In genomic region chr16:33063267-33063666, GRCm38 (mm10) we compare ENCODE assay signal across 8 mouse cellular contexts. TPM values are rescaled to one million over a fixed set of nuclear protein-coding genes. Genes with fewer than 3 reads are reported as not detected.
DNase-seq lines count a peak whose midpoint lies in the region; ATAC-seq lines count a peak whose summit lies in the region.

No protein-coding gene starts in this region.

- H3K4me2 ChIP-seq in kidney, embryonic 16.5 days (replicated peaks; ENCODE audit: low read depth, low read length): peak overlapping the region; percentile 80
- H3K4me2 ChIP-seq in midbrain, embryonic 12.5 days (replicated peaks): peak overlapping the region; percentile 79

- no peak for ATAC-seq in kidney, embryonic 16.5 days (ENCODE audit: low FRiP score, low TSS enrichment)
- no peak for ATAC-seq in midbrain, embryonic 12.5 days (ENCODE audit: low FRiP score, low read depth)

- H3K4me1 ChIP-seq in kidney, embryonic 16.5 days (ENCODE audit: insufficient read depth, low read length): peaks cover 25% of the 10 kb centered on the region
- peaks cover 41% of the 10 kb centered on the region for H3K4me1 ChIP-seq in hindbrain, embryonic 10.5 days (replicated peaks)
- peaks cover 36% of the 10 kb centered on the region for H3K4me1 ChIP-seq in midbrain, embryonic 12.5 days

- H3K27me3 ChIP-seq in kidney, embryonic 16.5 days (ENCODE audit: insufficient read depth, low read length): no peaks in the 10 kb centered on the region
- no peaks in the 10 kb centered on the region for H3K27me3 ChIP-seq in hindbrain, embryonic 10.5 days (ENCODE audit: insufficient read depth, poor library complexity, severe bottlenecking)
- no peaks in the 10 kb centered on the region for H3K27me3 ChIP-seq in midbrain, embryonic 12.5 days

- H3K4me3 ChIP-seq in kidney, embryonic 16.5 days (ENCODE audit: low read length): peak overlapping the region; percentile 61
- peak overlapping the region; percentile 92 for H3K4me3 ChIP-seq in hindbrain, embryonic 10.5 days
- H3K4me3 ChIP-seq in midbrain, embryonic 12.5 days: peak overlapping the region; percentile 90

- peaks cover 30% of the 10 kb centered on the region for H3K36me3 ChIP-seq in kidney, embryonic 16.5 days (ENCODE audit: insufficient read depth, low read length)
- peaks cover 53% of the 10 kb centered on the region for H3K36me3 ChIP-seq in hindbrain, embryonic 10.5 days
- peaks cover 45% of the 10 kb centered on the region for H3K36me3 ChIP-seq in midbrain, embryonic 12.5 days

- H3K9me3 ChIP-seq in kidney, embryonic 16.5 days (ENCODE audit: low read length): no peaks in the 10 kb centered on the region
- no peaks in the 10 kb centered on the region for H3K9me3 ChIP-seq in hindbrain, embryonic 10.5 days
- H3K9me3 ChIP-seq in midbrain, embryonic 12.5 days: no peaks in the 10 kb centered on the region

- H3K9ac ChIP-seq in kidney, embryonic 16.5 days (replicated peaks; ENCODE audit: low read length): peak overlapping the region; percentile 65
- H3K9ac ChIP-seq in midbrain, embryonic 12.5 days (replicated peaks): peak overlapping the region; percentile 87

- intact Hi-C loops in gastrocnemius, postnatal 14 days (cut with DNase I; ENCODE audit: low total_unique reads): no loop called here

- 31% methylated on average over 7 of the region's 7 CpGs for WGBS in kidney, embryonic 16.5 days
- WGBS in hindbrain, embryonic 10.5 days: 35% methylated on average over 7 of the region's 7 CpGs
- WGBS in midbrain, embryonic 12.5 days: 28% methylated on average over 7 of the region's 7 CpGs

- no peak for DNase-seq in kidney, postnatal 14 days
- peak; percentile 22 for DNase-seq in brain, adult 2 months (ENCODE audit: low read depth, low spot score)
- no peak for DNase-seq in hindbrain, embryonic 10.5 days (ENCODE audit: low spot score)
- DNase-seq in spleen, postnatal 14 days (ENCODE audit: low spot score in 2 of 2): no peak
- no peak for DNase-seq in cerebellum, postnatal 36 days
- no peak for DNase-seq in gastrocnemius, postnatal 14 days

- no peak overlapping the region for H3K27ac ChIP-seq in kidney, embryonic 16.5 days (ENCODE audit: low read length)
- peak overlapping the region; percentile 93 for H3K27ac ChIP-seq in hindbrain, embryonic 10.5 days
- no peak overlapping the region for H3K27ac ChIP-seq in midbrain, embryonic 12.5 days (replicated peaks)

RNA-seq across cellular contexts. Expression of gene Lmln, which starts 0.9 kb away (rescaled TPM):
- polyA plus RNA-seq in kidney, embryonic 16.5 days (2015; fragmentation: Nextera tagmentation; extraction: Ambion mirVana): 3.1 and 4.0 TPM in 2 replicates
- 2.3 and 4.7 TPM in 2 replicates for polyA plus RNA-seq in hindbrain, embryonic 10.5 days (2016; fragmentation: Nextera tagmentation; extraction: Ambion mirVana)
- polyA plus RNA-seq in midbrain, embryonic 12.5 days (2016; fragmentation: Nextera tagmentation; extraction: Ambion mirVana): 3.1 and 4.8 TPM in 2 replicates
- 1 to 10 TPM; 1.4 to 2.3 TPM for total RNA-seq in gastrocnemius, postnatal 14 days (2021)

RNA-seq across cellular contexts. Expression of gene Rpl35a, which starts 7.0 kb away (rescaled TPM):
- 795 and 849 TPM in 2 replicates for polyA plus RNA-seq in kidney, embryonic 16.5 days (2015; fragmentation: Nextera tagmentation; extraction: Ambion mirVana)
- polyA plus RNA-seq in hindbrain, embryonic 10.5 days (2016; fragmentation: Nextera tagmentation; extraction: Ambion mirVana): 860 and 944 TPM in 2 replicates
- 684 TPM in 2 replicates for polyA plus RNA-seq in midbrain, embryonic 12.5 days (2016; fragmentation: Nextera tagmentation; extraction: Ambion mirVana)
- total RNA-seq in gastrocnemius, postnatal 14 days (2021): 100 to 1,000 TPM; 304 to 324 TPM

RNA-seq across cellular contexts. Expression of gene Iqcg, which starts 7.2 kb away (rescaled TPM):
- polyA plus RNA-seq in kidney, embryonic 16.5 days (2015; fragmentation: Nextera tagmentation; extraction: Ambion mirVana): 4.9 and 5.2 TPM in 2 replicates
- 5.0 and 5.6 TPM in 2 replicates for polyA plus RNA-seq in hindbrain, embryonic 10.5 days (2016; fragmentation: Nextera tagmentation; extraction: Ambion mirVana)
- polyA plus RNA-seq in midbrain, embryonic 12.5 days (2016; fragmentation: Nextera tagmentation; extraction: Ambion mirVana): 4.2 and 5.1 TPM in 2 replicates
- 1 to 10 TPM; 1.9 to 2.2 TPM for total RNA-seq in gastrocnemius, postnatal 14 days (2021)
